Mouse (Mus musculus): ENCODE data around the gene Slc25a26.

Gene Slc25a26

DNA sequence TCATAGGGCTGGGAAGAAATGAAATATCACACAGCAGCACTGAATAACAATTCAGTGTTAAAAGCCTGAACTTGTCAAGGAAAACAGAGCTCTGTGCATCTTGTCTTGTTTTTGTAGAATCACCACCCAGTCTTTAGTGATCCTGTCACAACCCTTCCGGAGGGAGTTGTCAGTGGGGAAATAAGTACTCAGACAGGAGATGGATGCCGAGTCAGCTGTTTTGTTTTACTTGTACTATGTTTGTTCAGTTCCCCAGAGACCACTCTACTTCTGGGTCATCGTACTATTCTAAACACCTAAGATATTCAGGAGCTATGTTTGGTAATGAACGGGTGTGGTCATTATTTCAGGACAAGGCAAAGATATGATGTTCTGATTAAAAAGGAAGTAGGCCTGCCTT, 88.2 kb downstream of the Slc25a26 start:
- Histone ChIP-seq H3K4me1 (replicated peaks; ENCODE audit: low read depth, low read length) (peaks cover 6% of the 10 kb centered on the region), H3K9me3 (ENCODE audit: low read length) (peaks cover 6% of the 10 kb centered on the region; the same call in 1 of the 2 replicates), H3K4me3 (replicated peaks; ENCODE audit: low read length) (no peak overlapping the region), H3K27me3 (ENCODE audit: insufficient read depth, low read length) (no peaks in the 10 kb centered on the region), H3K36me3 (ENCODE audit: insufficient read depth, low read length) (no peaks in the 10 kb centered on the region)
- TF ChIP-seq POU5F1 (IDR thresholded peaks at IDR 0.05; ENCODE audit: borderline replicate concordance, low read length), result no peak
- no peak for TF ChIP-seq CTCF (conservative IDR thresholded peaks at IDR 0.05; ENCODE audit: low read length)
- TF ChIP-seq NANOG (IDR thresholded peaks at IDR 0.05; ENCODE audit: borderline replicate concordance, low read length), result no peak

DNA sequence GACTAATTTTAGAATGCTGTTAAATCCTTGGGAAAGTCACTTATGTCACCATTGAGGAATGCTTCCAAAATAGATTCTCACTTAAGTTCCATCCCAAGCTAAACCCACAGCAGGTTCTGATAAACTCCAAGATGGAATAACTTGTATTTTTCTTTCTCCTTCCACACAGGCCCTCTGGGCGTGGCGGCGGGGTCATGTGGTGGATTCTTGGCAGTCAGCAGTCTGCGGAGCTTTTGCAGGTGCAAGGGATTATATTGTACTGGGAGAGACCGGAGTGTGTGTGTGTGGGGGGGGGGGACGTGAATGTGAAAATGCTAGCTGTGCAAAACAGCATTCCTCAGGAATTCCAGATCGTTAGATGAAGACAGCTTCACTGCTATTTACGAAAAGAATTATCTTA, 92.1 kb downstream of the Slc25a26 start:
- peaks cover 9% of the 10 kb centered on the region; the same call in 1 of the 2 replicates for H3K36me3 ChIP-seq (ENCODE audit: insufficient read depth, low read length)
- no peak overlapping the region for H3K4me3 ChIP-seq (replicated peaks; ENCODE audit: low read length)
- peaks cover 6% of the 10 kb centered on the region; the same call in 1 of the 2 replicates for H3K9me3 ChIP-seq (ENCODE audit: low read length)
- no peak for TF ChIP-seq POU5F1 (IDR thresholded peaks at IDR 0.05; ENCODE audit: borderline replicate concordance, low read length)
- TF ChIP-seq NANOG (IDR thresholded peaks at IDR 0.05; ENCODE audit: borderline replicate concordance, low read length), result no peak
- TF ChIP-seq CTCF (conservative IDR thresholded peaks at IDR 0.05; ENCODE audit: low read length), result no peak
- no peaks in the 10 kb centered on the region for H3K27me3 ChIP-seq (ENCODE audit: insufficient read depth, low read length)
- peaks cover 17% of the 10 kb centered on the region for H3K4me1 ChIP-seq (replicated peaks; ENCODE audit: low read depth, low read length)

DNA sequence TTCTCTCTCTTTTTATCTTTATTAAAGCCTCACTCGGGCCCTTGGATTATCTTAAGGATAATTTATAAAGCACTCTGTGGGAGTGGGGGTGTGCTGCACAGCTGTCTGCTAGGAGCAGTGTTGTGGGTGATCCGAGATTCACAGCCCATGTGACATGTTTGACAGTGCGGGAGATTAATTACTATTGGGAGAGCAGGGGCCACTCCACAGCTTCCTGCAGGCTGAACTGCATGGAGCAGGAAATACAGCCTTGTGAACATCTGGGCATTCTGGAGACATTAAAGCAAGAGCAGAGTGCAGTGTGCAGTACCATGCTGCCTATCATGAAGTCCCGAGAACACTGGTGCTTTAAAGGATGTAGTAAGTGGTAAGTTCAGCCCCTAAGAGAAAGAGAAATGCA, 92.6 kb downstream of the Slc25a26 start:
- H3K36me3 ChIP-seq (ENCODE audit: insufficient read depth, low read length), result peaks cover 9% of the 10 kb centered on the region; the same call in 1 of the 2 replicates
- no peaks in the 10 kb centered on the region for H3K27me3 ChIP-seq (ENCODE audit: insufficient read depth, low read length)
- H3K4me1 ChIP-seq (replicated peaks; ENCODE audit: low read depth, low read length), result peaks cover 21% of the 10 kb centered on the region
- H3K9me3 ChIP-seq (ENCODE audit: low read length), result peaks cover 6% of the 10 kb centered on the region; the same call in 1 of the 2 replicates
- no peak overlapping the region for H3K4me3 ChIP-seq (replicated peaks; ENCODE audit: low read length)
- no peak for TF ChIP-seq CTCF (conservative IDR thresholded peaks at IDR 0.05; ENCODE audit: low read length)
- TF ChIP-seq NANOG (IDR thresholded peaks at IDR 0.05; ENCODE audit: borderline replicate concordance, low read length), result no peak
- TF ChIP-seq POU5F1 (IDR thresholded peaks at IDR 0.05; ENCODE audit: borderline replicate concordance, low read length), result no peak

DNA sequence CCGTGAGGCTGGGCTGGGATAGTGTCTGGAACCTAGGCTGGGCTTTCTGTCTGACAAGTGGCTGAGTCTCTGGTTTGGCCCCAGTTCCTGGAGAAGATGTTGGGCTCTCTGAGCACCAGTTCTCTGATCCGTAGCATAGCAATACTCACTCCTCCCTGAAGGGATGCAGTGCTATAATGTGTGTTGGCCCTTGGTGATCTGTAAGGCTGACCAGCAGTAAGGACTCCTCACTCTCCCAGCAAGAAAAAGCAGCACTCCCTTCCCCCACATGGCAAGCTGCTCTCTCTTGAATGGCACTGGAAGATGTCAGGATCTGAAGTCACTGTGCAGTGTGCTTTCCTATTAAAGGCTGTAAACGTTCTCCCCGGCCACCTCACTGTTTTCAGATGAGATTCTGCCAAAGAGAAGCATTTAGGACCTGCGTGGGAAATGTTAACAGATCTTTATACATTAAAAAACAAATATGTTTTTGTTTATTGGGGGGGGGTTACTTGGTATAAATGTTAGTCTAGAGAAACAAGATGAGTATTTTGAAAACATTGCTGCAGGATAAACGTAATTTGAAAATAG, 94.0 kb downstream of the Slc25a26 start:
- TF ChIP-seq POU5F1 (IDR thresholded peaks at IDR 0.05; ENCODE audit: borderline replicate concordance, low read length), result no peak
- TF ChIP-seq NANOG (IDR thresholded peaks at IDR 0.05; ENCODE audit: borderline replicate concordance, low read length), result no peak
- TF ChIP-seq CTCF (conservative IDR thresholded peaks at IDR 0.05; ENCODE audit: low read length), result no peak
- H3K27me3 ChIP-seq (ENCODE audit: insufficient read depth, low read length), result no peaks in the 10 kb centered on the region
- peaks cover 17% of the 10 kb centered on the region for H3K36me3 ChIP-seq (ENCODE audit: insufficient read depth, low read length)
- no peak overlapping the region for H3K4me3 ChIP-seq (replicated peaks; ENCODE audit: low read length)
- no peaks in the 10 kb centered on the region for H3K9me3 ChIP-seq (ENCODE audit: low read length)
- peaks cover 36% of the 10 kb centered on the region for H3K4me1 ChIP-seq (replicated peaks; ENCODE audit: low read depth, low read length)

DNA sequence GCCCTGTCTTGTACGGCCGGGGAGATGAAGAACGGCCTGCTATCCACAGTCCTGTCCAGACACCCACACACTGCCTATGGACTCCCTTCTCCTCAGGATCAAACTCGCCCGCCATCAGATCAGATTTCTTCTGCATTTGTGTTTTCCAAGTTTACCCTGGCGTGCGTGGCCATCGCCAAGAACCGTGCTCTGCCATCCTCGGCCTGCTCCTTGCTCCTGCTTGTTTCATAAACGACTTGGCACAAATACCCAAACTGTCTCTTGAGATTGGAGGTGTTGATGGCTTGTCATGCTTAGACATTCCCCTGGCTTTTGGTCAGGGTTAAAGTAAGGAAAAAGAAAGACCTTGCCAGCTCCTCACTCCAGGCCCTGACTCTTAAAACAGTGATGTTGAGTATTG, 94.6 kb downstream of the Slc25a26 start:
- no peaks in the 10 kb centered on the region for H3K9me3 ChIP-seq (ENCODE audit: low read length)
- TF ChIP-seq CTCF (conservative IDR thresholded peaks at IDR 0.05; ENCODE audit: low read length), result no peak
- peaks cover 19% of the 10 kb centered on the region for H3K36me3 ChIP-seq (ENCODE audit: insufficient read depth, low read length)
- H3K4me1 ChIP-seq (replicated peaks; ENCODE audit: low read depth, low read length), result peaks cover 39% of the 10 kb centered on the region
- no peak overlapping the region for H3K4me3 ChIP-seq (replicated peaks; ENCODE audit: low read length)
- H3K27me3 ChIP-seq (ENCODE audit: insufficient read depth, low read length), result no peaks in the 10 kb centered on the region

DNA sequence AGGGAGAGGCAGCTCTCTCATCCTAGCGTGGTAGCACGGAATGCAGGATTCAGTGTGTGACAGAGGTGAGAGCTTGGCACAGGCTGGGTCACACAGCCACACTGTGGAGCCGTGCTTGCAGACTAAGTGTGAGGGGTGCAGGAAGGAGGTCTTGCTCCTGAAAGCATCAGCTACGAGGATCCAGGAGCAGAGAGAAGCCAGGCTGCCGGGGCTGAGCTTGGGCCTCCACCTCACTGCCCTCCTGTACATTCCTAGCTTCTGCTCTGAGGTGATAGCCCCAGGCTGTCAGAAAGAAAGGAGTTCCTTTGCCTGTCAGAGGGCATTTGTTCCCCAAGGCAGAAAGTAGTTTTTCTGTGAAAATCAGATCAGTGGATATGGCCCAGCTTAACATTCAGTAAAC, 95.1 kb downstream of the Slc25a26 start:
- Histone ChIP-seq H3K9me3 (ENCODE audit: low read length) (no peaks in the 10 kb centered on the region), H3K4me1 (replicated peaks; ENCODE audit: low read depth, low read length) (peaks cover 42% of the 10 kb centered on the region), H3K4me3 (replicated peaks; ENCODE audit: low read length) (no peak overlapping the region), H3K36me3 (ENCODE audit: insufficient read depth, low read length) (peaks cover 19% of the 10 kb centered on the region), H3K27me3 (ENCODE audit: insufficient read depth, low read length) (no peaks in the 10 kb centered on the region)
- no peak for TF ChIP-seq NANOG (IDR thresholded peaks at IDR 0.05; ENCODE audit: borderline replicate concordance, low read length)
- TF ChIP-seq POU5F1 (IDR thresholded peaks at IDR 0.05; ENCODE audit: borderline replicate concordance, low read length), result no peak
- TF ChIP-seq CTCF (conservative IDR thresholded peaks at IDR 0.05; ENCODE audit: low read length), result no peak

DNA sequence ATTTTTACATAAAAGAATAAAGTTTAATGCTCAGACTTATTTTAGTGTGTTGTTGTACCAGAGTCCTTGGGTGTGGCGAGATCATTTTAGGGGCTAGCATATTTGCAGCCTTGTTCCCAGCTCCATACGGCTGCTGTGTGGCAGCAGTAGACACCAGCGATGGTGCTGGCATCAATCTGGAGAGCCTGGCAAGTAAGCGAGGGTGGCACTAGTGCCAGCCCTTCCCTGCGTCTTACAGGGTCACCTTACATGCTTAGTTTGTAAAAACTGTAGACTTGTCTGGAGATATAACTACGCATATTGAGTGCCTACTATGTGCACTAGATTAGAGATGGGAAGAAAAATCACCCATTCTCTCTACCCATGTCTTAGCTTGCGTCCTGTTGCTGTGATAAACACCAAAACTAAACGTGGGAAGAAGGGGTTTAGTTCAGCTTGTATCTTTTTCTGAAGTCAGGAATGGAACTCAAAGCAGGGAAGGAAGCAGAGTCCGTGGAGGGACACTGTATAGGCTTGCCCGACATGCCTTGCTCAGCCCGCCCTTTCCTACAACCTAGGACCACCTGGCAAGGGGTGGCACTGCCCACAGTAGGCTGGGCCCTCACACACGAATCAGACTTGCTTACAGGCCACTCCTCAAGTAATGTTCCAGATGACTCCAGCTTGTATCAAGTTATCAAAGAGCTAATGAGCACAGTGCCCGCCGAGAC, 96.1 kb downstream of the Slc25a26 start:
- peaks cover 25% of the 10 kb centered on the region for H3K36me3 ChIP-seq (ENCODE audit: insufficient read depth, low read length)
- no peak overlapping the region for H3K4me3 ChIP-seq (replicated peaks; ENCODE audit: low read length)
- TF ChIP-seq NANOG (IDR thresholded peaks at IDR 0.05; ENCODE audit: borderline replicate concordance, low read length), result no peak
- TF ChIP-seq CTCF (conservative IDR thresholded peaks at IDR 0.05; ENCODE audit: low read length), result no peak
- no peak for TF ChIP-seq POU5F1 (IDR thresholded peaks at IDR 0.05; ENCODE audit: borderline replicate concordance, low read length)
- no peaks in the 10 kb centered on the region for H3K27me3 ChIP-seq (ENCODE audit: insufficient read depth, low read length)
- peaks cover 39% of the 10 kb centered on the region for H3K4me1 ChIP-seq (replicated peaks; ENCODE audit: low read depth, low read length)
- H3K9me3 ChIP-seq (ENCODE audit: low read length), result no peaks in the 10 kb centered on the region

DNA sequence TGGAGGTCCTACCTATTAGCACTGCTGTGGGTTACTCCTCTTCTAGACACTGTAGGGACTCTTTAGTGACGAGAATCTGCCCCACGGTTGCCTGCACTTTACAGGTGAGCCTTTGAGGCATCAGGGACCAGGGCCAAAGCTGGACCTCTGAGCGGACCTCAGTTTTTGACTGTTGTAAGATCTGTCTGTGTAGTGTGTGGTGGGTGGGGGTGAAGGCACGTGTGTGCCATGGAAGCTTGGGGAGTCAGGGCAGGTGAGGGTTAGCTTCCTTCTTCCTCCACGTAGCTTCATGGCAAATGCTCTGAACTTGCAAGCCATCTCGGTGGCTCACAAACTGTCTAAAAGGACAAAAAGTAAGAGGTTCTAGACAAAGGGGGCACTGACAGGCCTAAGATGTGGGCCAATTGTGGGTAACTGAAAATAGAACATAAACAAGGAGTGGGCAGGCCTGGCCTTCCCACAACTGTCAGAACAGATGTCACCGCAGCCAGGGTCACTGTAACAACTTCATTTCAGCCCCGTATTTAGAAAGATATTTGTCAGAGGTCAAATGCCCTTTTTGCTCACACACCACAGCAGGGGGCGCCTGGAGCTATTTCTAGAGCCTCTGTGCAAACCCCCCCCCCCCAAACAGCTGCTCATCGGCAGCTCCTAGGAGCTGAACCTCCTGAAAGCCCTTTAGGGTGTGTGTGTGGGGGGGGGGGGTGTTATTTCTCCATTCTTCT, 96.8 kb downstream of the Slc25a26 start:
- H3K4me1 ChIP-seq (replicated peaks; ENCODE audit: low read depth, low read length), result peaks cover 46% of the 10 kb centered on the region
- H3K9me3 ChIP-seq (ENCODE audit: low read length), result no peaks in the 10 kb centered on the region
- no peak for TF ChIP-seq POU5F1 (IDR thresholded peaks at IDR 0.05; ENCODE audit: borderline replicate concordance, low read length)
- no peak overlapping the region for H3K4me3 ChIP-seq (replicated peaks; ENCODE audit: low read length)
- H3K27me3 ChIP-seq (ENCODE audit: insufficient read depth, low read length), result no peaks in the 10 kb centered on the region
- H3K36me3 ChIP-seq (ENCODE audit: insufficient read depth, low read length), result peaks cover 29% of the 10 kb centered on the region
